Comparison of ENCODE assay signal across 8 mouse cellular contexts in genomic region chr6:112700392-112700791, GRCm38 (mm10). TPM values are rescaled to one million over a fixed set of nuclear protein-coding genes. Genes with fewer than 3 reads are reported as not detected.
A peak's percentile ranks its signal among the peaks of the same experiment; 100 is the strongest.
DNase-seq lines count a peak whose midpoint lies in the region; ATAC-seq and TF ChIP-seq lines count a peak whose summit lies in the region.

No protein-coding gene starts in this region.

- no peak overlapping the region for H3K27ac ChIP-seq in kidney, embryonic 15.5 days

- no peak for ATAC-seq in kidney, embryonic 15.5 days (replicated peaks; ENCODE audit: low FRiP score)
- peak; percentile 52 for ATAC-seq in megakaryocyte progenitor cell, adult 5-6 weeks (replicated peaks; ENCODE audit: poor library complexity)
- ATAC-seq in megakaryocyte-erythroid progenitor cell, adult 5-6 weeks (replicated peaks; ENCODE audit: low FRiP score, low TSS enrichment, poor library complexity, severe bottlenecking) = no peak; the same call in 1 of the 2 replicates

- H3K36me3 ChIP-seq in kidney, embryonic 15.5 days = no peaks in the 10 kb centered on the region
- H3K36me3 ChIP-seq in C2C12 (ENCODE audit: control insufficient read depth, insufficient read depth) = no peaks in the 10 kb centered on the region

- no peaks in the 10 kb centered on the region for H3K9me3 ChIP-seq in kidney, embryonic 15.5 days (replicated peaks)

- H3K4me1 ChIP-seq in kidney, embryonic 15.5 days = peaks cover 9% of the 10 kb centered on the region

- peaks cover 7% of the 10 kb centered on the region for H3K79me3 ChIP-seq in C2C12 (ENCODE audit: low read depth)

- DNase-seq in kidney, adult 18-20 months = peak; percentile 61
- peak; percentile 16 for DNase-seq in T-cell, adult 2 months (ENCODE audit: low spot score)
- peak; percentile 76 for DNase-seq in embryo, embryonic 10.5 days (ENCODE audit: low spot score)
- DNase-seq in kidney, postnatal 14 days = peak; percentile 69

- no peaks in the 10 kb centered on the region for H3K27me3 ChIP-seq in kidney, embryonic 15.5 days
- no peaks in the 10 kb centered on the region for H3K27me3 ChIP-seq in C2C12 (ENCODE audit: control insufficient read depth, insufficient read depth, insufficient read length)

- no peak overlapping the region for H3K4me3 ChIP-seq in kidney, embryonic 15.5 days (replicated peaks)
- no peak overlapping the region for H3K4me3 ChIP-seq in C2C12 (ENCODE audit: insufficient read depth, poor library complexity, severe bottlenecking)

- H3K4me2 ChIP-seq in kidney, embryonic 15.5 days = no peak overlapping the region

- TF ChIP-seq CTCF in C2C12 (IDR thresholded peaks at IDR 0.05; ENCODE audit: control insufficient read depth, insufficient read depth, insufficient read length) = peak; percentile 41

- no peak overlapping the region for H3ac ChIP-seq in C2C12 (ENCODE audit: control insufficient read depth, insufficient read length, low read depth)

- H3K79me2 ChIP-seq in C2C12 (ENCODE audit: control insufficient read depth, insufficient read depth) = peaks cover 10% of the 10 kb centered on the region

- 0% methylated on average over 1 of the region's 1 CpGs for WGBS in kidney, embryonic 15.5 days

- H3K9ac ChIP-seq in kidney, embryonic 15.5 days = no peak overlapping the region

TF ChIP-seq in C2C12, 6 proteins besides CTCF, POLR2A, EP300 and RAD21:
- no peak for TF ChIP-seq FOSL1 (IDR thresholded peaks at IDR 0.05; ENCODE audit: insufficient read depth, low read length, poor library complexity, severe bottlenecking)
- no peak for TF ChIP-seq MYOG (IDR thresholded peaks at IDR 0.05; ENCODE audit: control insufficient read depth, extremely low read depth, insufficient read length)
- TF ChIP-seq MYOD1 (IDR thresholded peaks at IDR 0.05; ENCODE audit: control insufficient read depth, insufficient read length, low read depth) = no peak
- TF ChIP-seq USF1 (IDR thresholded peaks at IDR 0.05; ENCODE audit: low read depth) = no peak
- TF ChIP-seq CEBPB (IDR thresholded peaks at IDR 0.05; ENCODE audit: low read depth) = no peak
- TF ChIP-seq MAX (IDR thresholded peaks at IDR 0.05) = no peak

RNA-seq across cellular contexts. Expression of gene Rad18, which starts 3.9 kb away (rescaled TPM):
- polyA plus RNA-seq in kidney, embryonic 15.5 days (2015; fragmentation: Nextera tagmentation; extraction: Ambion mirVana) = 46.9 and 51.3 TPM in 2 replicates
- polyA plus RNA-seq in C2C12 (2012; fragmentation: generic; extraction: Trizol) = 11.3 TPM
- total RNA-seq in megakaryocyte progenitor cell, adult 5-6 weeks (2015) = 64.7 and 74.0 TPM in 2 replicates
- total RNA-seq in megakaryocyte progenitor cell, adult 5-6 weeks (2017) = 45.2 and 46.6 TPM in 2 replicates
- total RNA-seq in megakaryocyte-erythroid progenitor cell, adult 5-6 weeks (2014; fragmentation: Nextera tagmentation) = 36.0 and 52.4 TPM in 2 replicates
- 40.1 and 49.6 TPM in 2 replicates for total RNA-seq in megakaryocyte-erythroid progenitor cell, adult 5-6 weeks (2017)

Comparison
In these comparisons a context has a peak if more than half of its experiments do, and no peak if none do; other contexts are left out.
1. DNase-seq: peak in every context shown above with its lines; median percentile 76 in embryo, embryonic 10.5 days; 69 in kidney, postnatal 14 days; 61 in kidney, adult 18-20 months; 16 in T-cell, adult 2 months.